Mouse (Mus musculus) cerebellum, postnatal 36 days (tissue): ENCODE data around the gene Crmp1.
A peak's percentile ranks its signal among the peaks of the same experiment; 100 is the strongest.

Source experiments
- DNase-seq, 2 experiments: peaks; one replicate each; pipeline ENCODE4 v3.0.0; 2021 to 2022; ENCODE audit warnings: mixed read lengths in 2 of 2

Crmp1 gene

DNA sequence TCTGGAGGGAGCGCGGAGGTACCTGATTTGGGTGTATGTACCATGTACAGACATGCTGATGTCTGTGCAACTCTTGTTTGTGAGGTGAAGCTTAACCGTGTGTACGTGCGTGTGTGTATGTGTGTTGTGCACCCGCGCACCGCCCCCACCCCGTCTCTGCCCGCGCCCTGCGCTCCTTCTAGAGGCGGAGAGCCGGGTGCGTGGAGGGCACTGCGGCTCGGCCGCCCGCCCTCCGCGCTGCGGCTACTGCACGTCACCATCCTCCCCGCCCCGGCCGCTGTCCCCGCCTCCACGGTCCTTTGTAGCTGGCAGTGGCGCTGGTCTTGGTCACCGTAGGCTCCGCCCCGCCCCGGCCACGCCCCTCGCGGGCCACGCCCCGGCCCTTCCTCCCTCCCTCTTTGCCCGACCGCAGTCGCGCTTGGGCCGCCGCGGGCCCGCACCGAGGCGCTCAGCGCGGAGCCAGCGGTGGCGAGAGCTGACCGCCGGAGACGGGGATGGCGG lies at the start of gene Crmp1:
Gene Crmp1, plus strand, starts transcription at position 290 of the 501 bp plus-strand sequence.
- peak; percentile 92 to 96 for DNase-seq

DNA sequence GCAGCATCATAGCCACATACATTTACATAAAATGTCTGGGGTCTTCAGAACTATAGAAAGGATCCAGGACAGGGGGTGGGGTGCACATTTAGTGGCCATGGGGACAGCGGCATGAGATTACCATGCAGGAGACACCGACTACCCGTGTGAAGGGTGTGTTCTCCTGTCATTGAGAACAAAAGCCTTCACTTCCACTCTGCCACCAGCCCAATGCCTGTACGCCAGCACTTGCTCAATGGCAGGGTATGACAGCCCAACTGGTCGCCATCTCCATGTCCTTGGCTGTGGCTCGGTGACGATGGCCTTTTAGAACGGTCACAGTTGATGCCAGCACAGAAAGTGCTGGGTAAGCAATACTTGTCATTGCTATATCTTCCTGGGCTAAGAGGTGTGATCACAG lies 45.5 kb upstream of the Crmp1 start:
- DNase-seq = no peak

DNA sequence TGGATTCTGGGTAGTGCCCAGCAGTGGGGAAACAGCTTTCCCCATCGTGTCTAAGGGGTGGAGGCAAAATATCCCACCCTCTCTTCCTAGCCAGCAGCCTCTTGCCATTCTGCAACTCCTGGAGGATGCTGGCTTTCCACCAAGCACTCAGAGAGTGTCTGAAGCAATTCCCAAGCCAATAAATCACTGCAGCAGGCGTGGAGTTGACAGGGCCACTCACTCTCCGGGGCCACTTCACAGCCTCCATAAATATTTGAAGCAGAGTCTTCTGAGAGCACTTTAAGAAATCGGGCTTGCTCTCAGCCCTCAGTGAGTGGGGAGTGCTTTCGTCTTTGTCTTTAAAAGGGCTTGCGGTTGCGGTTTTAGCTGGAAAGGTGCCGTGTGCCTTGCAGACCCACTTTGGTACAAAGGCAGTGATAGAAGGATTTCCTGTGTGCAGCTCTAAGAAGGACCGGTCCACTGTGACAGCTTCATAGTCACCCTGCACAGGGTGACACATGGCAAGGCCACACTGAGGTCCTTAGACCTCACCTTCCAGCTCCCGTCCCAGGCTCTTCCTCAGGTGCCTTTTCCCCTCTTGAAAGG lies 45.0 kb upstream of the Crmp1 start:
- DNase-seq = no peak

DNA sequence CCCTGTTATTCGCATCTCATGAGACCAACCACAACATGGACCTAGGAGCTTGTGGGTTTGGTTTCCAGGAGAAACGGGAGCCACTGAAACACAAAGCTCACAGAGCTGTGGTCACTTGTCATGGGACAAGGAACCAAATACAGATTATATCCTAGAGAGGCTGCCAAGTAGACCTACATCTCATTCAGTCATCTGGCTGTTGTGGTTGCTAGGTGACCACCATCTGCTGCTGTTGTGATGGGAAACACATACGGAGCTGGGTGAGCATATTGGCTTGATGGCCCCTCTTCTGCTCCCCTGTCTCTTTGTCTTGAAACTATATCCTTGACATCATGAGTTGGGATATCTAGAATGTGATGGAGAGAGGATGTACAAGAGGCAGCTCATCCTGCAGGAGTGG lies 44.3 kb upstream of the Crmp1 start:
- no peak for DNase-seq

DNA sequence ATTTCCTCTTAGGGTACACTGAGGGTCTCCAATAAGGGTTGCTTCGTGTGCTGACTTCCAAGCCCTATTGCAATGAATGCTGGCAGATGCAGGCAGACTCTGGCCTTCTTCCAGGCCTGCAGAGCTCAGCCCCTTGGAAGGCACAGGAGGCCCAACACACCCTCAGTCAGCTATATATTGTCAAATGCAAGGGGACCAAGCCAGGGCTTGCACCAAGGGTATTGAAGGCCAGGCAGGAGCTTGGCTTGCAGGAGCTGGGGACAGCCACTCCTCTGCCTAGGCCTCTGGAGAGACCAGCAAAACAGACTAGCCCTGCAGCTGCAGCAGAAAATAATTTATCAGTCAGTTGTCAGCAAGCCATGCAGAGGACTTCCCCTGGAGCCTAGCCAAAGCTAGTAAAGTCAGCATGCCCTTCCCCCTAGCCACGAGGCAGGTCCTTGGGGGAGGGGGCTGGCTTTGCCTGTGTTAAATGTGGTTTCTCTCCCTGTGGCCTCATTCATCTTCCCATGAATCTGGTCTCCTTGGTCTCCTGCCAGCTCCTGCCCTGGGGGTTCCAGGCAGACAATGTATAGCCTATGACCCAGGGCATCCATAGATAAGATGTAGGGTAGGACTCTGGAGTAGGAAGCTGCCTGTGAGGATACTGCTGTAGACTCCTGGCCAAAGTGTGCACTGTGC lies 43.6 kb upstream of the Crmp1 start:
- DNase-seq = no peak

DNA sequence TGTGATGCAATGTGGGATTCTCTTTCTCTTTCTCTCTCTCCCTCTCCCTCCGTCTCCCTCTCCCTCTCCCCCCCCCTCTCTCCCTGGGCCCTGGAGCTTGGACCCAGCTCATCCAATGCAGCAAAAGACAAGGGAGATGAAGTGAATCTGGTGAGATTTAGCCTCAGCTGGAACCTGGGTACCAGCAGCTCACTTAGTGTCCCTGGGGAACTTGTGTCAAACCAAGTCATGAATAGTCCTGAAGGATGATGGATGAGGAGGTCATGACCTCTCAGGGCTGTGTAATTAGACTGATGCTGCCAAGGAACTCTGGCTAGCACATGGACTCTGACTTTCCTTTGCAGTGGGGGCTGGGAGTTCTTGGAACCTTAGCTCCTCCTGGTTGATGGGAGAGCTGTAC lies 39.5 kb upstream of the Crmp1 start:
- no peak for DNase-seq

GRCm38 (mm10) chr5:37204886-37205285 lies 36.9 kb upstream of the Crmp1 start:
- DNase-seq = no peak

- DNase-seq = no peak
These were observed 36.3 kb upstream of the Crmp1 start for GRCm38 (mm10) chr5:37205420-37205819.

DNA sequence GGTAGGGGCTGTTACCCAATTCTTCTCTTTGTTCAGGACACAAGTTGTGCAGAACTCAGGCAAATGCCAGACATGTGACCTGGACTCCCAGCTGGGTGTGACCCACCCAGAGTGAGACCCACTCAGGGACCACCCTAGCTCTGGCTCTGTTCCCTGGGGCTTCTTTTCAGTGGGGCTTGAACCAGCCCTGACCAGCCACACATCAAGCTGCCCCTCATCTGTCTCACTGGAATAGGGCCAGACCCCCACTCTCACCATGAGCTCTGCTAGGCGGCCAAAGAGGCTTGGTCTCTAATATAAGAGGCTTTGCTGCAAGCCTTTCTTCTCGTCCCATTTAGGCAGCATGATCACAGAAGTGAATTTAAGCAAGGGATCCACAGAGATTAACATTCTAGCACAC lies 35.4 kb upstream of the Crmp1 start:
- DNase-seq = no peak

DNA sequence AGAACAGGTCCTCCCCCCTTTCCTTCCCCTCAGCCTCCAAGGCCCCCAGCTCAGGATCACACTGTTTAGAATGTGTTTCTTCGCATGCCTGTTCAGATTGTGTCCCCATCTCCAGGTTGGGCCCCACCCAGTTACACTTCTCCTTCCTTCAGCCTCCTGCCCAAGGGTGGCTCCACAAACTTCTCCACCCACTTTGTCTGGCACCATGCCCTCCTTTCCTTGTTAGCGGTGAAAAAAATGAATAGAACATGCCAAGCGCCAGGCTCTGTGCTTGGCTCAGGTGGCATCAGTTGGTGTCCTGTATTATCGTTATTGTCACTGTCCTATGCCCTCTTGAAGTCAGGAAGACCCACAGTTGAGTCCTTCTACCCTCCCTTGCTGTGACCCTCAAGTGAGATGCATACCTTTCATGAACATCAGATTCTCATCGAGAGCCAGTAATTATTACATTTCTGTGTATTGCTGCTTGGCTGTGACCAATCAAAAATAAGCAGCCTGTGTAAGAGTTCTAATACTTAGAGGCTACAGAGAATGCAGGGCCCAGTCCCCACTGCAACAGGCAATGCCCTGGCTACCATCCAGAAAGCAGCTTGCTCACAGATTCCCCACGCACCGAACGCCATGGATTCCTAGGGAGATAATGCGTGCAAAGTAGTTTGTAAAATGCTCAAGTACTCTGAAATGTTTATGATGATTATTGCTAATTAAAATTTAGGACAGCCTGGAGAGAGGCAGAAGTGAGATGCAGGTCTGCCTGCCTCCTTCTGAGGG lies 28.6 kb upstream of the Crmp1 start:
- DNase-seq = no peak

- peak in 1 of 2 experiments; percentile 24 for DNase-seq
These were observed 28.0 kb upstream of the Crmp1 start for GRCm38 (mm10) chr5:37213709-37214103.

- no peak for DNase-seq
These were observed 27.1 kb upstream of the Crmp1 start for GRCm38 (mm10) chr5:37214614-37215013.

DNA sequence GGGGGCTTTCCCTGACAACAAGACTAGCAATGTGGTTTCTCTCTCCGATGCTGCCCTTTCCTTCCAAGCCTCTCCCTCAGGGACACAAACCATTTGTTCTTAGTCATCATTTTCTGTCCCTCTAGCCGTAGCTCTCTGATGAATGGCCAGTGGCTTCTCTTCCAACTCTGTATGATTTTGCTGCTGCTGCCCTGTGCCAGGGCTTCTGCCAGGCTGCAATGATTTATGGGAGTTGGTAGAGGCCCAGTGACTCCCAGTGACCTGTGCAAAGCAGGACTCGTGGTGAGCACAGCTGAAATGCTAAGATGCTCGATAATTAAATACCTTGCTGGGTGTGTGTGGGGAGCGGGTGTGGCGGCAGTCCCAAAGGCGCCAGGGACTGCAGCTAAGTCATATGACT lies 26.5 kb upstream of the Crmp1 start:
- DNase-seq = no peak

DNA sequence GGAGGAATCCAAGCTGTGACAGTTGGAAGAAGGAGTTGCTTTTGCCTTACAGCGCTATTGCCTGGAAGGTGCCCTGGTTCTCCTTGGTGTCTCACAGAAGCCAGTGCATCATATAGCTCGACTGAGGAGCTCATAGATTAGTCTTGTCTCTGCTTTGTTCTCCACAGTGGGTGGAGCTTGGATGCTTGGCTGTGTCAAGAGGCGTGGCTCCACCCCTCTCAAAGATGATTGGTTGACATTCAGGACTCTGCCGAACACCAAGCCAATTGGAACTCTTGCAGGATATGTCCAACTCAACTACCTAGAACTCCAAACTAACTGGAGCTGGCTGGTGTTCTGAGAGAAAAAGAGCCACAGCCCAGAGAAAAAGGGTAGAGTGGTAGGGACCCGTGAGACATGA lies 22.1 kb upstream of the Crmp1 start:
- DNase-seq = no peak

GRCm38 (mm10) chr5:37220575-37220974 lies 21.2 kb upstream of the Crmp1 start:
- DNase-seq = no peak

GRCm38 (mm10) chr5:37221563-37221962 lies 20.2 kb upstream of the Crmp1 start:
- no peak for DNase-seq

- no peak for DNase-seq
These were observed 19.4 kb upstream of the Crmp1 start for GRCm38 (mm10) chr5:37222316-37222715.

GRCm38 (mm10) chr5:37225708-37226107 lies 16.0 kb upstream of the Crmp1 start:
- DNase-seq = no peak

DNA sequence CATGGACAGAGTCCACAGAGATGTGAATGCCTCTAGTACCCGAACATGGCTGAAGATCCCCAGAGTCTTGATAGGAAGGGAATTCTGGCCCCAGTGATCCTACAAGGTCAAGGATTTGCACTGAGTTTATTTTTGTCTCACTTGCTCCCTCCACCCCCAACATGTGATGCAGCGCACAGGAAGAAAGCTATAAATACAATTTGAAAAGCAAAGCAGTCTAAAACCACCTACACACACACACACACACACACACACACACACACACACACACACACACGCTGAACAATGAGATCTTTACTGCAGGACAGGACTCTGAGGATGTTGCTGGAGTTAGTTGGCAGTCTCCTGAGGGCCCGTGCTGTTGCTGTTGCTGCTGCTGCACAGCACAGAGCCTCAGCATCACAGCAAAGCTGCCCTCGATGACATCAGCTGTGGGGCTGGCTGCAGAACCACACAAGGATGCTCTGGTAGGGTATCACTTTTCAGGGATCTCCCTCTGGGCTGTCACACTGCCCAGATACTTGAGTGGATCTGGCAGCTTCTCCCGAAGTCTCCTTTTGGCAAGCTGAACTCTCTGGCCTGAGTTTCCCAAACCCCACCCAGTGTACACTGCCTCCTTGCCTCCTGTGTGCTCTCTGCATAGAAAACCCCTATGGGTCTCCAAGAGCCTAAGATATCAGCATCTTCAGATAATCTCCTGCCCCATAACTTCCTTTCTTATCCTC lies 13.6 kb upstream of the Crmp1 start:
- no peak for DNase-seq

GRCm38 (mm10) chr5:37228894-37229293 lies 12.8 kb upstream of the Crmp1 start:
- no peak for DNase-seq

DNA sequence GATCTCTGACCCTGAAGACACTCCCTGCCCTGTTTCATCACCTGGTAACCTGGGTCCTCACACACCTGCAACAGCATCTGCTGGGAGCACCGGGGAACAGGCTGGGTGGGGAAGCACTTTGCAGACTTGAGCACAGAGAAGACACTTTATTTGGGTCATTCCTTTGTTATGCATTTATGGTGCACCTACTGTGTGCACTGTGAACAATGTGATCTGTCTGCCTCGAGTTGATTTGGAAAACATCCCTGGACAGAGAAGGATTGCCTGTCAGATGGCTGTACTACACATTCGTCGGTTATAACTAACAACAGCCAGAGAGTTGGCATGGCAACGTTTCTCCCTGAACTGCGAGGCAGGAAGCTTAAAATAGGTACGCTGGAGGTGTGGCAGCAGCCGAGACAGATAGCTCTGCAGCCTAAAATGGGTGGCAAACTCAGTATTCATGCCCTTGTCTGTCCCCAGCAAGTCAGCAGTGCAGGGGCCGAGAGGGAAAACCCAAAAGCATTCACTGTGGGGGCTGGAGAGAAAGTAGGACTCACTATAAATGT lies 8.7 kb upstream of the Crmp1 start:
- no peak for DNase-seq

GRCm38 (mm10) chr5:37238654-37239053 lies 3.1 kb upstream of the Crmp1 start:
- DNase-seq = no peak

DNA sequence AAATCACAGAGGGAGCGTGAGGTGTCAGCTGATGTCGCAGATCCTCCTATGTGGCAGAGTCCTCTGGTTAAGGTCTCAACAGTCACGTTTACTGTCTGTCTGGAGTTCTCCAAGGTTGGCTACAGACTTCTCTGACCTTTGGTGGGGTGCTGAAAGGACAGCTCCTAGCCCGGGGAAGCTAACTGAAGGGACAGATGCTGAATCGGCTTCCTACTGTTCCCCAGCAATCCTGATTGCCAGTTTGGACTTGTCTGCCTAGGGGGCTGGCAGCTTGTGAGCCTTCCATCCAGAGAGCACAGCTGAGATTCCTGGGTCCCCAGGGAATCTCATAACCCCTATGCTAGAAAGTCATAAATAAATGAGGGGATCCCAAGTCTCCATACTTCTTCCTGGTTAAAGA lies 1.2 kb upstream of the Crmp1 start:
- DNase-seq = no peak
